Mouse (Mus musculus) heart, postnatal 10 days (tissue): ENCODE data around the gene Ppp6r1. TPM values are rescaled to one million over a fixed set of nuclear protein-coding genes. Genes with fewer than 3 reads are reported as not detected.
A peak's percentile ranks its signal among the peaks of the same experiment; 100 is the strongest.

ENCODE experiments used
- DNase-seq, 2 experiments: peaks; one replicate each; pipeline ENCODE4 v3.0.0; 2021
- intact Hi-C: fragments of 180-260 bp; cut with DNase I; formaldehyde crosslinking; loops from one replicate; pipeline ENCODE4 v1.15.1; 2025
- total RNA-seq, 2 experiments: library from RNA; stranded (reverse); gene quantifications; 2 replicates each; pipeline ENCODE4 v1.2.3; 2021

Gene Ppp6r1
- total RNA-seq, 2 experiments from 2014 or later, result 77.3 to 80.7 TPM

DNA sequence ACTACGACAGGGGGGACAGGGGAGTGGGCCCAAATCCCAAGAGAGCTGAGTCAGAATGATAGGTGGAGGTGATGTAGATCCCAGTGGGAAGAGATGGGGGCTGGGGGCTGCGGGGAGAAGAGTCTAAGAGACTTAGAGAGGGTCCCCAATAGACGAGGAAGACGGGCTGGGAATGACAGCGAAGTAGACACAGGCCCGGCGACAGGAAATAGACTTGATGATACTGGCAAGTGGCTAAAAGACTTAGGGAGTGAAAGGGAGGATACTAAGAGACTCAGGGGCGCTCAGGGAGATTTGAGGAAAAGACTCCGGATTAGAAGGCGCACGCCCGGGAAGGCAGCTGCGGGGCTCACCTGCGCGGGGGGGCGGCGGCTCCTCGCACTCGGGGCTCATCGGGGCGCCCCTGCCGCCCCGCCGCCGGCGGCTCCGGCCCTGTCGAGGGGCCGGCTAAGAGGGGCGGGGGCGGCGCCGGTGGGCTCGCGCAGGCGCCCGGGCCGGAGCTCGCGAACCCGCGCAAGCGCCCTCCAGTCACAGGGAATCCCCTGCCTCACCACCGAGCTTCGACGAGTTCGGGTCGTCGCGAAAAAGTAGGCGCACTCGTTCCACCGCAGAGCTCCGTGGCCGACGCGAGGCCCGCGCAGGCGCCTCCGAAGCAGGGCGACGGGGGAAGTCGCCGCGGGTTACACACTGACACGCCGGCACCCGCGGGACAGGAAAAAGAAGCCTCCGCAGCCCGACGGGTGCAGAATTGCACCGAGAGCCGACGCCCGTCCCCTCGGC is 501 bp downstream of the Ppp6r1 start:
- peak in 1 of 2 experiments; percentile 47 for DNase-seq
- intact Hi-C loops, result no loop called here

DNA sequence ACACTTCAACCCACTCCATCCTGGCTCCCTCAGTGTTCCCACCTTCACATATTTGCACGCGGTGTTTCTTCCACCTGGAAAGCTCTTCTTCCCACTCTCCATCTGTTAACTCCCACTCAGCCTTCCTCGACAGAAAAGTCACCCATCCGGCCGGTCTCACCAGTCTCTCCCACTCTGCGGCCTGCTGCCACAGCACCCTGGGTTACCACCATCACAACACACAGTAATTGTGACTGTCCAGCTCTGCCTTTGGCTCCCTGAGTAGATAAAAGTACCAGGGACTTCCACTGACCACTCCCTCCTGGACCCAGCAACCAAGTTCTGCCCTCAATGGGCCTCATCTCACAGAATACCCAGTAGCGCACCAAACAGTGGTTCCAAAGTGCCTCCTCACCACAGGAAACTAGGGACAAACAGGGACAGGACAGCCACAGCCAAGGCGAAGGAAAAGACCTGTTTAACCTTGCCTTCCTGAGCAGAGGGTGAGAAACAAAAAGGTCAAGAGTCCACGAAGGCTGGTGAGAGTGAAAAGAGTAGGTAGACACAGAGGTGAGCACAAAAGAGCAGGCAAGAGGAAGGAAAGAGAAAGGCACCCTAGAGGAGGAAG is 1.2 kb downstream of the Ppp6r1 start:
- peak in 1 of 2 experiments; percentile 20 for DNase-seq
- intact Hi-C loops, result no loop called here

DNA sequence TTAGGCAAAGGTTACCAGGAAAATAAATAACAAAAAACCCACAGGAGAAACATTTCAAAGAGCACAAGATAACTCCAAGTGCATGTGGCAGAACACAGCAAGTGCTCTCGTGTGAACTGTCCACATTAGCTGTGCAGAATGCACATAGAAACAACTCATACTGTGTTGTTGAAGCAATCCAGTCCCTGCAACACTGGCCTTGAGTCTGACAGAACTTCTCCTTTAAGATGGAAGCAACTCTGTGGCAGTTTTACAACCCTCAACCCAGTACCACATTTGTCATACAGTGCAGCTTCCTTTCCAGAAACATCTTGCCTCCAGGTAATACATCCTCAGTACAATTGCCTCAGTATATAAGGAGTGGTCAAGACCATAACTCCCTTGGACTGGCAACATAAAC is 2.0 kb downstream of the Ppp6r1 start:
- intact Hi-C loops, result no loop called here
- no peak for DNase-seq

DNA sequence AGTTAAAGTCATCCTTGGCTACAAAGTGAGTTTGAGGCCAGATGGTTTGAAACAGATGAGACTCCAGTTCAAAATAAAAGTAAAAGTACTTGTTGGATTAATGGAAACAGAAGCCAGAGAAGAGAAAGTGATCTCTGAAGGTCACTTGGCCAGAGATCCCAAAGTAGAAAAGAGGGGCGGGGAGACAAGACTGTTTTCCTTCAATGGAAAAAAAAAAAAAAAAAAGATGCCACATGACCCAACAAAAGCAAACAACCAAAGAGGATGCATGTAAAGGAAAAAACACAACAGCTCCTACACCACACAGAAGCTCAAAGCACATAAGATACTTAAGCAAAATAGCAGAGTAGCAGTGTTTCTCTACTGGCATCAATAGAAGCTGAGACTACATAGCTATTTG is 2.9 kb downstream of the Ppp6r1 start:
- intact Hi-C loops, result no loop called here
- no peak for DNase-seq

DNA sequence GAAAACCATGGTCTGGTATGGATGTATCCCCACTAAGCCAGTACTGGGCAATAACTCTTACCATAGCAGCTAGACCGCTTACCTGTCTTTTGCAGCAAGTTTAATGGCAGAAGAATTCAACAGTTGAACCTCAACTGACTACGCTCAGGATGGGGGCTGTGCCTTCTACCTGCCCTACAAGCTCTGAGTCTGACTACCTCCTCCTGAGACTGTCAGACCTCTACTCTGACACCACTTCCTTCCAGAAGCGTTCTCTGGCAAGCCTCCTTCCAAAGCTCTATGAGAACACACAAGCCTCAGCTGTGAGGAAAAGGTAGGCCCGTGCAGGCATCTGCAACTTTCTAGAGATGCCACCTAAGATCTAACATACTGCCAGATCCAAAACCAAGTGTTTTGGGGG is 3.4 kb downstream of the Ppp6r1 start:
- intact Hi-C loops, result no loop called here
- no peak for DNase-seq

DNA sequence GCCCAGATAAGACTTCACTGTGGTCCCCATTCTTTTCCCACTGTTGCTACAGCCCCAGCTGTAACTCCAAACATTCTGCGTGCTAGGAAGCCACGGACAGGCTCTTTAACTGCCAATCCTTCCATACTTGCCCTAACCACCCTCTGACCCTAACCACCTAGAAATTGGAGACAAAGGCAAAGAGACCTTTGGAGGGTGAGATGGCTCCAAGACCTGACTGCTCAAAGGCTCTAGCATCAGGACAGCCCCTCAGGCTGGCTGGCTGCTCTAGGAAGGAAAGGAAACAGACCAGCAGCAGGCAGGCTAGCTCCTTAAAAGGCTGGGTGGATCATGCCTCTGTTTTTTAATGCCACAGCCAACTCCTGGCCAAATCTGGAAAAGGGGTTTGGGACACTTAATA is 4.6 kb downstream of the Ppp6r1 start:
- intact Hi-C loops, result no loop called here
- no peak for DNase-seq

DNA sequence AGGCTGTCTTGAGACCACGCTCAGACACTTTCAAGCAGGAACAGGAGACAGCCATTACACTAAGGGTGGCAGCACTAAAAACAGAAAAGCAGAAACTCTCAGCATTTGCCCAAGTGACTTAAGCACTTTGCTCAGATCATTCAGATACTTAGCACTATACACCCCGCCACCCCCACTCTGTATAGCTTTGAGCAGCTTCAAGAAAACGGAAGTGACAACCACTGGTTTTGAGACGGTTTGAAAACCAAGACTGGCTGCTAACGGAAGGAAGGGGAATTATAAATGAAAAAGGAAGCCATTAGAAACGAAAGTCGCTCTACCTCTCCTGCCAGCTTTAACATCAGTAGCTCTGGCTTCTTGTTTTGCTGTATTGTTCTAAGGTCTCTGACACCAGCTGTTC is 5.0 kb downstream of the Ppp6r1 start:
- peak in 1 of 2 experiments; percentile 30 for DNase-seq
- intact Hi-C loops, result no loop called here

DNA sequence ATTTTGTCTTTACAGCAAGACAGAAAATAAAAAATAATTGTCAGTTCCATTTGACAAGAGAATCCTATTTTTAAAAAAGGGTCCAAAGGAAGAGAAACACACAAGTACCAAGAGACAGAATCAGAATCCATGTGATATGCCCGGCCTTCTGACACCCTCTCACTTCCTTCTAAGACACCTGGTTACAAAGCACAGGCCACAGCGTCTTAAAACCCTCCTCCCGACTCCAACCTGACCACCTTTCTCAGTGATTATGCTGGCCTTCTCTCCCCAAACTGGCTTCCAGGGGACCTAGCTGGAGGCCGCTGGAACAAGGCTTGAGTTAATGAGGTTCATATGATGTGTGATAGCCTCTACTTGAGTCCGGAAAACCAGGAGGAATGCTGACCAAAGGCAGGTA is 5.5 kb downstream of the Ppp6r1 start:
- DNase-seq, result no peak
- intact Hi-C loops, result no loop called here

DNA sequence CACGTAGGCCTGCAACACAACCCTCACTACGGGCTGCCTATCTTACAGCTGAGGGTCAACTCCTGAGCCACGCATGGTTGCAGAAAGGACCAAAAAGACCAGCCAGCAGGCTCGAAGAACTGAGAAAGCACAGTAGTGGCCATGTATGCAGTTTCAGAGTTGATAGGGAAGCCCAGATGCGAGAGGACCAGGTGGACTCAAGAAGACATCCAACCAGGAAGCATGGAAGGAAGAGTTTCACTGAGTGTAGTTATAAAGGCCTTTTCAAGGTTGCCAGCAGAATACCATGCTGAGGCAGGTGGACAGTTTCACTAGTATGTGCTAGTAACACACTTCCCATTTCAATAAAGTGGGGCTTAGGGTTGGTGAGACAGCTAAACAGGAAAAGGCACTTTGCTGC is 6.1 kb downstream of the Ppp6r1 start:
- intact Hi-C loops, result no loop called here
- DNase-seq, result no peak

DNA sequence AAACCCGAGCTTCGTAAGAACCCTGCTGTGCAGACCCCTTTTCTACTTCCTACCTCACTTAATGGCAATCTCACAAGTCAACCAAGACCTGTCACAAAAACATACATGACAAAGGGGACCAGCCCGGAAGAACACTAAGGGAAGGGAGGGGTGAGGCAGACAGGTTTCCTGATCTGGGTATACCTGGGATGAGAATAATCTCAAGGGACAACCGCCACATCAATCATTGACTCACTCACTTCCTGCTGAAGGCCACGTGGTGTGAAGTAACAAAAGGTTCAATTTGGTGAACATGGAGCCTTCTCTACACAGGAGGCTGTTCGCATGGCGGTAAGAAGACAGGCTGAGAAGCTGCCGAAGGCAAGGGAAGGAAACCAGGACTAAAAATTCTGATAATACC is 7.2 kb downstream of the Ppp6r1 start:
- intact Hi-C loops, result no loop called here
- DNase-seq, result no peak

DNA sequence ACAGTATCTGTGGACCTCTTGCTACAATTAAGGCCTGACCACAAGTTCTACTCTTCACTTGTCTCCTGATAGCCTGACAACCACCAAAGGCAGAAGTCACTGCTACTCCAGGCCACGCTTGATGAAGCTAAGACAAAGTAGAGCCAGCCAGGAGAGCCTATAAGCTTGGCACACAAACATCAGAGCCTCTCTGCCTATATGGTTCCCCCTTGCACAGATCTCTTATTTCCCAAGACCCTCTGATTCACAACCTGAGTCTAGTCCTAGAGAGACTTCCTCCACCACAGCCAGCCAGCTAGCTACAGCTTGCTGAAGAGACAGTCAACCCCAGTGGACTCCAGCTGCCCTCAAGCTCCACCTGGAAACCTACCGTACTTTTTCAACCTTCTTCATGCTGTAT is 10.8 kb downstream of the Ppp6r1 start:
- intact Hi-C loops, result no loop called here
- DNase-seq, result no peak

DNA sequence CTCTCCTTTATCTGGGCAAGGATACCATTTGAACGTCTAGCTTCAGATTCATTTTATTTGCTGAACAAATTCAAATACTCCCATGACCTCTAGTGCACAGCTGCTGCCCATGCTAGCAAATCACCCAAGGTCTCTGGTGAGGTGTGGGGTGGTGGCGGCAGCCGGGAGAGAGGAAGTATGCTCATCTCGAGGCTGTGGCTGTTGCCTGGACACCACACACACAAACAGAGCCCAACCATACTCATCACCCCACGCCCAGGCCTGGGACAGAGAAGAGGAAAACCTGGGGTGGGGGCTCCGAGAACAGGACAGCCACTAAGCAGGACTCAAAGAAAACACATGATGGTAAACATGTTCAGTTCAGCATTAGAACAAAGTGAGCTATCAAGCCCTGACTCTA is 11.5 kb downstream of the Ppp6r1 start:
- intact Hi-C loops, result no loop called here
- peak; percentile 60 to 62 for DNase-seq

DNA sequence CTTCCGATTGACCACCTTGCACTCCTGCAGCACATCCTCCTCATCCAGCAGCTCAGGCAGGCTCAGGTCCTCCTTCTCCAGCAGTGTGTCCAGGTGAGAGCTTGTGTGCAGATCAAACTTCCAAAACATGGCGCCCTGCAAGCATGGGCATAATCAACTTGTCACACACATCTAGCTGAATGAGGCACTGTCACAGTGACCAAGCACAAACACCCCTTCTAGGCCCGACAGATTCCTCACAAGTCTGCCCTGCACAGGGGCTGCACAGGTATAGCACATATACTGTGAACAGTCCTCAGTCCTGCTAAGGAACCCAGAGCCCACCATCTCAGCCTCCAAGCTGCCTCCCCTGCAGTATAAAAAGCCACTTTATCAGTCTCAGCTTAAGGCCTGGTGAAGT is 12.0 kb downstream of the Ppp6r1 start:
- DNase-seq, result no peak
- intact Hi-C loops, result no loop called here

DNA sequence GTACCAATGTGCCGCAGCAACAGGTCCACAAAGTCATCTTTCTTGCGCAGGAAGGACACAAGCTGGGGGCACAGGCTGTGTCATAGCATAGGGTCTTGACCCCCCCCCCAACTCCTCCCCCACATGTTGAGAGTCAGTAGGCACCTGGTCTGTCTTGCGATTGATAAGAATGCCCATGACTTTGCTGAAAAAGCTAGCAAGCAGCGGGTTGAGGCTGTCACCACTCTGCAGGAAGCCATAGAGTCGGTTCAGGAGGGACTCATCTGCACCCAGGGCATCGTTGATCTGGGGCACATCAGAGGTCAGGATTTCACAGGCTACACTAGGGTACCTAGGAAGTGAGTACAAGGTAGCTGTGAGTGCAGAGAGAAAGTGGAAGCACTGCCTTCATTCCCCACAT is 15.6 kb downstream of the Ppp6r1 start:
- intact Hi-C loops, result no loop called here
- no peak for DNase-seq

DNA sequence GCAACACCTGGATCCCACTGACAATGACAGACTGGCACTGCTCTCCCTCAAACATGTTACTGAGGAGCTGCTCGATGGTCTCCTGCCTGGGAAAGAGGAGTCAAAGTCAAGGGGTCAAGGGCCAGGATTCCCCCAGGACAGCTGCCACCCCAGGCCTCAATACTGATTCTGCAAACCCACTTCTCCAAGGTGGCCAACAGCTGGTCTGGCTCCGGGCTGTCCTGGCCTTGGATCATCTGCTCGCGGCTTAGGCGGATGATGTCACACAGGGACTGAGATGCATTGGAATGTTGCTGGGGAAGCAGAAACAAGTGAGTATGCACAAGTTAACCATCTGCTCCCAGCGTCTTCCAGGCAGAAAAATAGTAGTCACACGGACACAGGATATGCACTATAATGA is 16.9 kb downstream of the Ppp6r1 start:
- intact Hi-C loops, result no loop called here
- DNase-seq, result peak; percentile 31

DNA sequence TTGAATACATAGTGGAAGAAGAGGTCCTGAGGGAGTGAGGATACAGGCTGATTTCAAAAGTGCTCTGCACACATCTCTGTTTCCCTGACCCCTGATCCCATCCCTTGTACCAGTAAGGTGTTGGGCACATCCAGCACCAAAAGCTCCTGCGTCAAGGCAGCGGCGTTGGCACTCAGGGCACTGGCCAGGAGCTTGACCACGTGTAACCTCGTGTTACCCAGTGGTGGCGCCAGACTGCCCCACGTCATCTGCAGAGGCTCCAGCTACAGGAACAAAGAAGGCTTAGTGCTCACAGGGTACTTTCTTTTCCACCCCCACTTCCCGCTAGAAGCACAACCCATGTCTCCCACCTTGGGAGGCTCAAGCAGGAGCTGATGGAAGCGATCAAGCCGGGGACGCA is 17.7 kb downstream of the Ppp6r1 start:
- intact Hi-C loops, result no loop called here
- no peak for DNase-seq

DNA sequence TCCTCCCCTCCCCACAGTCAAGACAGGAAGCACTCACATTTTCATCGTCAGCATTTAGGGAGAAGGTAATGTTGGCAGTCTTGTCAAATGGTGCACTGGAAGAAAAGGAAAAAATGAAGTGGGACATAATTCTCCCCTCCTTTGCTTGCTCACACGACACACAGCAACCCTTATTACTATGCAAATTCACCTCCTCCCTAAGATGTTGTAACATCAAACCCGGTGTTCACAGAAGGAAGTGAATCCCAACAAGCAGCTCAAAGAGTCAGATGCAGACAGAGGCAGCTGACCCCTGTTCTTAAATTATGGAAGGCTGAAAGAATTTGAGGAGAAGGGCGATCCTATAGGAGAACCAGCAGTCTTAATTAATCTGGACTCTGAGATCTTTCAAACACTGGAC is 22.6 kb downstream of the Ppp6r1 start:
- intact Hi-C loops, result no loop called here
- DNase-seq, result no peak

DNA sequence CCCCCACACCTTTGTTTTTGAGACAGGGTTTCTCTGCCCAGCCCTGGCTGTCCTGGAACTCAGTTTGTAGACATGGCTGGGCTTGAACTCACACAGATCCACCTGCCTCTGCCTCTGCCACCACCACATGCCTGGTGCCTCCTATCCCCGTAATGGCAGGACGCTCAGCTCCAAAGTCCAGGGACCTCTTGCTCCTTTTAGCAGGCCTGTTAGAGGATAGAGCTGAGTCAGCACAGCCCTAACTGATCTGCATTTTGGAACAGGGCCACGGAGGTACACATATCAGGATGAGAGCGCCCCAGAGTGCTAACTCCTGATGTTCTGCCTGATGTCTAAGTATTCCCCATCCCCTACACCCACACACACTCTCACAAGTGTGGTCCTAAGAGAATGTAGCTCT is 27.8 kb downstream of the Ppp6r1 start, which contains the start of gene Tmem86b:
Tmem86b (minus strand) TSS at position 392 of the 400 bp plus-strand sequence.
- no peak for DNase-seq
- intact Hi-C loops, result no loop called here

DNA sequence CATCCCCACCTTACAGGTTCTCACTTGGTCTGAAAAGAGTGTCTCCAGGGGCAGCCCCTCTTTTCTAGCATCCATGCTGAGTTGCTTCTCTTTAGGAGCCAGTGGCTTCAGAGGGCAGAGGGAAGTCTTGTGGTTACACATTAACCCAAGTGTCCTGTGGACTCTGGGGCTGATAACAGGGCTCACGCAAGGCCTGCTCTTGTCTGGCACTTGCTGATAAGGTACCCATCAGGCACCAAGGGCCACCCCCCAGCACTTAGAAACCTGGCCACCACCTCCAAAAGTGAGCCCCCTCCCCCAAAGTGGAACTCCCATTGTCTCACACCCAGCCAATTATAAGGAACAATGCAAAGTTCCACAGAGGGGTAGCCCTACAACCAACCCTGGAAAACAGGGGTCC is 28.6 kb downstream of the Ppp6r1 start:
- DNase-seq, result no peak
- intact Hi-C loops, result no loop called here

DNA sequence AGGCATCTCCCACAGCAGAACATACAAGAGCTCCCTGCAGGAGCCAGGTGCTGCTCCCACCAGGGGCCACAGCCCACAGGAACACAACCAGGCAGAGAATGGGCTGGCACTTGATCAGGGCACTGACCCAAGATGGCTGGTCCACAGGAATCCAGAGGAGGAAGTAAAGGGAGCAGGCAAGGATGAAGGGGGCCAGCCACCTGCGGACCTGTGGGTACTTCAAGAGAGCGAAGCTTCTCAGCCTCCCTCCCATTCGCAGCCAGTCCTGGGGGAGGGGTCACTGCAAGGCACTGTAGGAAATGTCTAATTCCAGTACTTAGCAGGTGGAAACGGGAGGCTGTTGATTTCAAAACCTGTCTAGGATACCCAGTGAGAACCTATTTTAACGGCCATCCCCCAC is 29.2 kb downstream of the Ppp6r1 start:
- DNase-seq, result no peak
- intact Hi-C loops, result no loop called here

DNA sequence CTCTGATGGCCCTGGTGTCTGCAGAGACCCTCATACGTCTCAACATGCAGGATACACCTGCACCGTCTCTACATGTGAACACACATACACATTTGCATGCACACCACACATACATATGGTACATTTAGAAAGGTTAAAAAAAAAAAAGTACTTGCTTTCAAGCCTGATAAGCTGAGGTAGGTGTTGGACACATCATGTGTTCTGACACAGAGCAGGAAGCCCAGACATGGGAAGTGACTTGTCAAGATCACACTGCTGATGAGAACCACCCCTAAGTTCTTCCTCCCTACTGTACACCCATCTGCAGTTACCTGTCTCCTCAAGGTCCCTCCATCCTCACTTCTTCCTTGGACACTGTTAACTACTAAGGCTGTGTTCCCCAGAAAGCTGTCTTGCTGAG is 32.9 kb downstream of the Ppp6r1 start:
- DNase-seq, result no peak
- intact Hi-C loops, result loop anchor here (2.0 kb wide), 1 partner anchor 167 kb away; the partner anchor contains the start of gene Rpl28

DNA sequence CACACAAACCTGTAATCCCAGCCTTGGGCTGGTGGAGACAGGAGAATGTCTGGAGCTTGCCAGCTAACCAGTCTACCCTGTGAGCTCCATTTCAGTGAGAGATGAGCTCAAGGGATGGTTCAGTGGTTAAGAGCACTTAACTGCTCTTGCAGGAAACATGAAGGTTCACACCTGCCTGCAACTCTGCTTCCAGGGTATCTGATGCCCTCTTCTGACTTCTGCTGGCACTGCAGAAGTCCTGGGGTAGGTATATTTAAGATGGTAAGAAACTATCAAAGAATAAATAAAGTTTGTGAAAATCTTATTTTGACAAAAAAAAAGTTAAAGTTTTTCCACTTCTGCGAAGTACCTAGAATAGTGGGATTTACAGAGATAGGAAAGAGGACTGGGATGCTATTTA is 34.5 kb downstream of the Ppp6r1 start:
- DNase-seq, result no peak
- intact Hi-C loops, result loop anchor here (2.0 to 5.0 kb wide), 2 partner anchors 67 to 168 kb away; partner anchors contain the start of gene Rpl28
